Mouse (Mus musculus): Measurements from ENCODE around the gene 6030445D17Rik. TPM values are rescaled to one million over a fixed set of nuclear protein-coding genes. Genes with fewer than 3 reads are reported as not detected.
A peak's percentile ranks its signal among the peaks of the same experiment; 100 is the strongest.

Gene 6030445D17Rik
- 0.32 and 0.41 TPM in 2 replicates for polyA plus RNA-seq (2015; fragmentation: Nextera tagmentation; extraction: Ambion mirVana)

DNA sequence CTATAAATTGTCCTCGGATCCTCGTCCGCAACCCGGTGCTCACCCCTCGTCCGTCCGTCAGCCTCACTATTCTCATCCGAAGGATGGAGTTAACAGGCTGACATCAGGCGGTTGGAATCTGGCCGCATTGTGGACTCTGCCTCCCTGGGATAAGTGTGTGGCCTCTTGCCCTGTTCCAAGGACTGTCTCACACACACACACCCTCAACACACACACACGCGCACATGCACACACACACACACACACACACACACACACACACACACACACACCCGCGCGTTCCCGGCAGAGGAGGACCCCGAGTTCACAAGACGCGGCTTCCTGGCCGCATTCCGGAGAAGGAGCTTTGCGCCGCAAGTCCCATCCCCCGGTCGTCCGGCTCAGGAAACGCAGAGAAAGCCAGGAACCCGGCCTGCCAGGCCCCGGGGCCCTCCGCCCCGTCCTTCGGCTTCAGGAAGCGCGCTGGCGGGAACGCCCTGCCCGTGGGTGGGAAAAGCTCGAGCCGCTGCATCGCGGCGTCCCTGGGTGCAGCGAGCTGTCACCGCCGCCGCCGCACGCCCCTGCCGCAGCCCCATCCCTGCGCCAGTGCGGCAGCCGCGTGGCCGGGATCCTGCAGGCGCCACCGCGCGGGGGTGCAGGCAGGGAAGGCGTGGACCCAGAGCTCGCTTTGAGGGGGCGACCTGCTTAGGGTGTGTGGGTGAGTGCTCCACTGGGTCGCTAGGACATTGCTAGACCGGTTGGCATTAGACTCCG is at the start of gene 6030445D17Rik:
6030445D17Rik (plus strand) TSS at position 165 of the 753 bp plus-strand sequence.
- peak within 1 kb of the TSS; percentile 53 for H3K4me3 ChIP-seq (replicated peaks)
- peak; percentile 70 for ATAC-seq (ENCODE audit: insufficient read depth, low FRiP score, low read depth)
- H3K9ac ChIP-seq, result peak within 1 kb of the TSS; percentile 17; the same call in 1 of the 2 replicates
- H3K4me2 ChIP-seq, result peak within 1 kb of the TSS; percentile 83
- no peaks in the 10 kb centered on the region for H3K9me3 ChIP-seq
- H3K4me1 ChIP-seq, result peaks cover 8% of the 10 kb centered on the region
- H3K27ac ChIP-seq, result peak within 1 kb of the TSS; percentile 69
- under 1% methylated on average over 62 of the region's 64 CpGs for WGBS
- H3K27me3 ChIP-seq (replicated peaks), result no peaks in the 10 kb centered on the region
- no peaks in the 10 kb centered on the region for H3K36me3 ChIP-seq

DNA sequence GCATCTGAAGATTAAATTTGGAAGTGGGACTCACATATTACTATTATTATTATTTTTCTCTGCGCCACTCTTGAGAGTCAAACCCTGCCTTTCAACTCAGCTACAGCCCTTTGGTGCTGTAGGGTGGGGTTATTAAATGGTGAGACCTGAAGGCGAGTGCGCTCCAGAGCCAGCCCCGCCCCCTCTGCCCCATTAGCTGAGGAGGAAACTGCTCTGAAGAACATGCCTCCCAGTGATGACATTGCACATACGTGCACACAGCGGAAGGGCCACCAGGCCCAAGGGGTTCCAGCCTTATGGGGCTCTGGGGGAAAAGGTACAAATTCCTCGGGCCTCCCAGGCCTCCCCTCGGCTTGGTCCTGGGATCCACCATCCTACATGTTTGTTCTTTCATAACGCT is 46.6 kb upstream of the 6030445D17Rik start:
- Histone ChIP-seq H3K9me3 (no peaks in the 10 kb centered on the region), H3K4me1 (no peaks in the 10 kb centered on the region), H3K27me3 (replicated peaks) (0 out of 2 replicates have a peak, but pooled peaks cover 3% of the 10 kb centered on the region), H3K36me3 (no peaks in the 10 kb centered on the region), H3K4me2 (no peak overlapping the region), H3K9ac (no peak overlapping the region), H3K27ac (no peak overlapping the region), H3K4me3 (replicated peaks) (no peak overlapping the region)
- ATAC-seq (ENCODE audit: insufficient read depth, low FRiP score, low read depth), result no peak
- WGBS, result 78% methylated on average over 9 of the region's 9 CpGs

DNA sequence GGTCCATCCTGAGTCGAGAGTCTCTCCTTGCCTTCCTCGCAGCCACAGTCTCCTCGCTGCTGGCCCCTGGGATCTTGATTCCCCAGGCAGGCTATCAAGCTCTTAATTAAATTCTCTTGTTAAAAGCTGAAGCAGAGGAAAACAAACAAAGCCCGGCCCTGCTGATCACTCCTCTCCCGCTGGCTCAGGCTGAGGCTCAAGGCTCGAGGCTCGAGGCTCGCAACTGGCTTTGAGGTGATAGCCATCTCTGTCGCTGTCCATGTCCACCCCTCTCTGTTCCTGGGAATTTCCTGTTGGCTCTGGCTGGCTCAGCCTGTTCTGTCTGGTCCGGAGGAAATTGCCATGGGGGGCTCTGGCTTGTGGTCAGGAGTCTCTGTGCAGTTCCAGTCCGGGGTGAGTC is 43.1 kb upstream of the 6030445D17Rik start:
- Histone ChIP-seq H3K9ac (no peak overlapping the region), H3K4me3 (replicated peaks) (no peak overlapping the region), H3K27ac (no peak overlapping the region), H3K36me3 (no peaks in the 10 kb centered on the region), H3K4me1 (peaks cover 1% of the 10 kb centered on the region; the same call in 1 of the 2 replicates), H3K9me3 (no peaks in the 10 kb centered on the region), H3K4me2 (no peak overlapping the region), H3K27me3 (replicated peaks) (peaks cover 13% of the 10 kb centered on the region; the same call in 1 of the 2 replicates)
- WGBS, result 18% methylated on average over 11 of the region's 11 CpGs
- ATAC-seq (ENCODE audit: insufficient read depth, low FRiP score, low read depth), result no peak

DNA sequence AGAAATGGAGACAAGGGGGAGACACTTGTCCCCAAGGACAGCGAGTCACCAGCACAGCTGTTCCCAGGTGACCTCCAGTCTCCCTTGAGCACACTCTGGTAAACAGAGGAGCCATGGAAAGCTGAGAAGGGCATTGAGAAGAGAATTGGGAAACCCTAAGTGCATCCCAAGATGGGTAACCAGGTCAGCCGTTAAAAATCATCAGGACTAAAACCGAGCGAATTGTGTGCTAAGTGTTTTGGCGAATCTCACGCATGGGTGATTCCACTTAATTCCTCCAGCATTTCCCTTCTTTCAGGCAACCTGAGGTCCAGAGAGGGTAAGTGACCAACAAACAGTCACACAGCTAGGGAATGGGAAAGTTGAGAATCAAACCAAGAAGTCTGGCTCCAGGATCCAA is 42.7 kb upstream of the 6030445D17Rik start:
- Histone ChIP-seq H3K27ac (no peak overlapping the region), H3K27me3 (replicated peaks) (peaks cover 17% of the 10 kb centered on the region), H3K9me3 (no peaks in the 10 kb centered on the region), H3K4me2 (no peak overlapping the region), H3K4me1 (peaks cover 5% of the 10 kb centered on the region), H3K36me3 (no peaks in the 10 kb centered on the region), H3K4me3 (replicated peaks) (no peak overlapping the region), H3K9ac (no peak overlapping the region)
- ATAC-seq (ENCODE audit: insufficient read depth, low FRiP score, low read depth), result no peak
- 71% methylated on average over 6 of the region's 6 CpGs for WGBS

DNA sequence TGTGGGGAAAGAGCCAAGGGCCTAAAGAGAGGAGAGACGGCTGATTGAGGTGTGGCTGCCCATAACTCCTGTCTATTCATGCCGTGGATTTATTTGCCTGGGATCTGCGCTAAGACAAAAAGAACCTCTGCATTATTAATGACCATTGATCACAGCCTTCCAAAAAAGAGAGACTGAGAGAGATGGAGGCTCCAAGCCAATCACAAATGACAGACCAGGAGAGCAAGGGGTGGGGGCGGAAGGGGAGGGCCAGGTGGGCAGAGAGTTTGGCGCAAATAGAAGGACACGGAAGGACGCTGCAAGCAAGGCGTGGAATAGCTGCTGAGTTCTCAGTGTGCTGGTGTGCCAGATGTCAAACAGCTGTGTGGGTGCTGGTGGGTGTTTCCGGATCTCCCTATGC is 38.8 kb upstream of the 6030445D17Rik start, which contains the start of gene Htr1d:
Htr1d (plus strand) TSS at position 301 of the 400 bp plus-strand sequence.
- Histone ChIP-seq H3K4me2 (peak within 1 kb of the TSS; percentile 99), H3K27ac (no peak within 1 kb of the TSS), H3K4me1 (peaks cover 12% of the 10 kb centered on the region), H3K36me3 (no peaks in the 10 kb centered on the region), H3K4me3 (replicated peaks) (peak within 1 kb of the TSS; percentile 50), H3K27me3 (replicated peaks) (peaks cover 33% of the 10 kb centered on the region), H3K9ac (peak within 1 kb of the TSS; percentile 16; the same call in 1 of the 2 replicates), H3K9me3 (no peaks in the 10 kb centered on the region)
- WGBS, result 58% methylated on average over 9 of the region's 9 CpGs
- no peak for ATAC-seq (ENCODE audit: insufficient read depth, low FRiP score, low read depth)

DNA sequence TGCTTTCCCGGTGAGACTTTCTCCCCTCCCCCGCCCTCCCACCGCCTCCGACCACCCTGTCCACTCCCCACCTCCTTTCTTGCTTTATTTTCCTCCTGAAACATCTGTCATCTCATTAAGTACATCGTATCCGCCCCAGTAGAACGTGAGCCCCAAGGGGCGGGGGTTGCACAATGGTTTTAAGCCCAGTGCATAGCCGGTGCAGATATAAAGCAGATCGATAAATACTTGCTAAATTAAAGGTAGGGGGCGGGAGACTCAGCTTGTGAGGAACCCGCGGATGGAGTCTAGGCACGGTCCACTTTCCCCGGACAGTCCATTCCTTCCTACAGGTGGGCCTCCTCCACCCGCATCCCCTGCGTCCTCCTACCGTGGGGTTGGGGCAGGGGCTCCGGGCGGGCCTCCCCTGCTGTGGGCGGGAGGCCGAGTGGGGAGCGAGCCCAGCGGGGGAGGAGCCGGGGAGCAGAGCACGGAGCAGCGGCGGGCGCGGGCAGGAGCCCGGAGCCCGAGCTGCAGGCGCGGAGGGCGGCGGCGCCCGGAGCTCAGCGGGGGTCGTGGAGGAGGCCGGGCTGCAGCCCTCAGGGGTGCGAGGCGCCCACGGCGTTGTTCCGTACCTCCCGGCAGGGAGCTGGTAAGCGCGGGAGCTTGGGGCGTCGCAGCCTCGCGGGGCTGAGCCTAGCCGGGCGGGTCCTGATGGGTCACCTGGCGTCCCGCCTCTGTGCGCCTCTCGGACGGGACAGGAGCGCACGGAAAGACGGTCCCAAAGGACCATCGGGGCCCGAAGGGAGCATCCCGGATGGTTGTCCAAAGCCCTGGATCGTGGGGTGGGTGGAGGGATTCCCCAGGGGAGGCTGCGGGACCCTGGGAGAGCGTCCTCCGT is 37.7 kb upstream of the 6030445D17Rik start:
- no peaks in the 10 kb centered on the region for H3K9me3 ChIP-seq
- peaks cover 12% of the 10 kb centered on the region for H3K4me1 ChIP-seq
- peak overlapping the region; percentile 50 for H3K4me3 ChIP-seq (replicated peaks)
- peak overlapping the region; percentile 99 for H3K4me2 ChIP-seq
- ATAC-seq (ENCODE audit: insufficient read depth, low FRiP score, low read depth), result peak; percentile 51; the same call in 1 of the 2 replicates
- WGBS, result under 1% methylated on average over 54 of the region's 70 CpGs
- no peak overlapping the region for H3K27ac ChIP-seq
- peaks cover 30% of the 10 kb centered on the region for H3K27me3 ChIP-seq (replicated peaks)
- peak overlapping the region; percentile 16 for H3K9ac ChIP-seq
- H3K36me3 ChIP-seq, result no peaks in the 10 kb centered on the region

DNA sequence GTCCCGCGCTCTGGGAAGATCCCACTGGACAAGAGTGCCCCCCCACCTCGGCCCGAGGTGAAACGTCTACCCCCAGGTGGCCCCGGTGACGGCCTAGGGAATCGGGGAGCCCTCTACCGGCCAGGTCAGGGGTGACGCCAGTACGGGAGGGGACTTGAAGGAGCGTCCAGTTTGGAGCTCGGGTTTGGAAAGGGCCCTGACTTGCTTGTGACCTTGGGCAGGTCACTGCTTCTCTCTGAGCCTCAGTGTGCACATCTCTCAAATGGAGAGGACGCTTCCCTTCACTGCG is 37.1 kb upstream of the 6030445D17Rik start:
- H3K27ac ChIP-seq, result no peak overlapping the region
- H3K36me3 ChIP-seq, result no peaks in the 10 kb centered on the region
- H3K9ac ChIP-seq, result no peak overlapping the region; the same call in 1 of the 2 replicates
- peak overlapping the region; percentile 50 for H3K4me3 ChIP-seq (replicated peaks)
- peak overlapping the region; percentile 99 for H3K4me2 ChIP-seq
- peaks cover 30% of the 10 kb centered on the region for H3K27me3 ChIP-seq (replicated peaks)
- H3K4me1 ChIP-seq, result peaks cover 12% of the 10 kb centered on the region
- H3K9me3 ChIP-seq, result no peaks in the 10 kb centered on the region
- ATAC-seq (ENCODE audit: insufficient read depth, low FRiP score, low read depth), result no peak
- WGBS, result 7% methylated on average over 15 of the region's 15 CpGs

DNA sequence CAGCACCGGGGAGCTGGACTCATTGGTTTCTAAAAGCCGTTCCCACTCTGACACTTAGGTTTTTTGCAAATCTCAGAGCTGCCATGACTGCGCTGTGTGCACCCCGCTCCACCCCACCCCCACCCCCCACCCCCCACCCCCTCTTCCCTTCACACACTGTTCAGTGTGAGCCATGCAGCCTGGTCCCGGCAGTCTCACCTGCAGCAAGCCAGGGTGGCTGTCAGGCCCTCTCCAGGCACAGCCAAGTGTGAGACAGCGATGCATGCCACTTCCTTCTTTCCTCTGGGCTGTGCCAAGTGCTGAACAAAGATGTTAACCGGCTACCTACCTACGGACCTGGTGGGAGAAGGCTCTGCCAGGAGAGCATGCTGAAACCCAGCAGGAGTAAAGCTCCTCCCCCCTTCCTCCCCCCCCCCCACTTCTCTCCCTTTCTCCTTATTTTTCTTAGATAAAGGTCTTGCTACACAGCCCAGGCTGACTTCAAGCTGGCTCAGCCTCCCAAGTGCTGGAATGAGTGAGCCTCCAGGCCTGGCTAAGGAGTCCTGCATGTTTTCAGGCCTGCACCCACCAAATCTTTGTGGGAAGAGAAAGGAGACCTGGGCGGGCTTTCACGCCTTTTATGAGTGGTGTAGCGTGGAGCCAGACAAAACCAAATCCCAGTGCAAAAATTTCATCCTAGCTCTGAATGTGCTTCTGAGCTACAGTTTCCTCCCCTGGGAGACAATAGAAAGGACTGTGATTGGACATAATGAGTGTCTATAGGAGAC is 31.3 kb upstream of the 6030445D17Rik start:
- Histone ChIP-seq H3K4me1 (no peaks in the 10 kb centered on the region), H3K4me3 (replicated peaks) (no peak overlapping the region), H3K27me3 (replicated peaks) (0 out of 2 replicates have a peak, but pooled peaks cover 4% of the 10 kb centered on the region), H3K9me3 (no peaks in the 10 kb centered on the region), H3K9ac (no peak overlapping the region), H3K4me2 (no peak overlapping the region), H3K27ac (no peak overlapping the region), H3K36me3 (no peaks in the 10 kb centered on the region)
- 47% methylated on average over 11 of the region's 11 CpGs for WGBS
- ATAC-seq (ENCODE audit: insufficient read depth, low FRiP score, low read depth), result 0 out of 2 replicates have a peak, but pooled peaks have one; percentile 42

DNA sequence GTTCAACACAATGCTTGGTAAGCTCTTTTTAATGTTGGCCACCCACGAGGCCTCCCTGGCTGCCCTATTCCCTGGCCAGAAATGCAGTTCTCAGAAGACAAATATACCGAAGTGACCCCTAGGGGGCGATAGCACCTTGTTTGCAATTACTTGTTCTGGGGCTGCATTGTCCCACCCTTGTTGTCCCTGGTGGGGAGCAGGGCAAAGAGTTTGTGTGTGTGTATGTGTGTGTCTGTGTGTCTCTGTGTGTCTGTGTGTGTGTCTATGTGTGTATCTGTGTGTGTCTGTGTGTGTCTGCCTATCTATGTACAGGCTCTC is 30.7 kb upstream of the 6030445D17Rik start:
- no peak overlapping the region for H3K9ac ChIP-seq
- H3K27ac ChIP-seq, result no peak overlapping the region
- no peak for ATAC-seq (ENCODE audit: insufficient read depth, low FRiP score, low read depth)

DNA sequence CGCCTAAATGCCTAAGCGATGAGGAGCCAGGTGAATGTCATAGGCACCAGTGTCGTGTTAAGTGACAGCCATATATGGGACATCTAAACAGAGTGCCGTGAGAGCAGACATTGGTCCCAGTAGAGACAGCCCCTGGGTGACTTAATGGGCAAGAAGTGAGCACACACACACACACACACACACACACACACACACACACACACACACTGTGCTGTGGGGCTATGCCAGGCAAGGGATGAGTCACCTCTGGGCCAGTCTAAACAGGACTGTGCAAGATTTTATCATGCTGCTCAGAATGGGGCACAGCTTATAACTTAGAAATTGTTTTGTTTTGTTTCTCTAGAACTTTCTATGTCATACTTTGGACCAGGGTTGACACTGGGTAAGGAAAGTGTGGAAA is 28.0 kb upstream of the 6030445D17Rik start:
- H3K36me3 ChIP-seq, result no peaks in the 10 kb centered on the region
- H3K9ac ChIP-seq, result no peak overlapping the region
- no peak overlapping the region for H3K4me3 ChIP-seq (replicated peaks)
- no peaks in the 10 kb centered on the region for H3K9me3 ChIP-seq
- WGBS, result 80% methylated on average over 4 of the region's 4 CpGs
- H3K27ac ChIP-seq, result no peak overlapping the region
- peak; percentile 11; the same call in 1 of the 2 replicates for ATAC-seq (ENCODE audit: insufficient read depth, low FRiP score, low read depth)
- H3K27me3 ChIP-seq (replicated peaks), result no peaks in the 10 kb centered on the region
- no peaks in the 10 kb centered on the region for H3K4me1 ChIP-seq
- H3K4me2 ChIP-seq, result no peak overlapping the region

More for the DNA sequence above, 30.7 kb upstream of the 6030445D17Rik start:
- 7% methylated on average over 3 of the region's 3 CpGs for WGBS
- Histone ChIP-seq H3K4me3 (replicated peaks) (no peak overlapping the region), H3K36me3 (no peaks in the 10 kb centered on the region), H3K27me3 (replicated peaks) (no peaks in the 10 kb centered on the region), H3K4me1 (no peaks in the 10 kb centered on the region), H3K9me3 (no peaks in the 10 kb centered on the region), H3K4me2 (no peak overlapping the region)

DNA sequence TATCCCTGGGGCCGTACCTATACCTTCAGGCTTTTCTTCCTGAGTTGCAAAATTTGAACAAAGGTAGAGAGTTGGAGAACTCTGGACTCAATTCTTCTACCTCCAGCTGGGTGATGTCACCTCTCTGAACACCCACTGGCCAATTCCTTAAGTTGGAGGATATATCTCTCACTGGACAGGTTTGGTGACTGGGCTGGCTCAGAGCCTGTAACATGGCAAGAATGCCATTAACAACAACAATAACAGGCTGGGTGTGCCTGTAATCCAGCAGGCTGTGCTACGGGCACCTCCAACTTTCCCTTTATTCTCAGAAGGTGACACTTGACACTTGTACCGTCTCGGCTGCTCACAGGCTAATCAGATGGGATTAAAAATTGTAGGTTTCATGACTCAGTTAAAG is 22.9 kb upstream of the 6030445D17Rik start:
- H3K4me1 ChIP-seq, result no peaks in the 10 kb centered on the region
- H3K27ac ChIP-seq, result no peak overlapping the region
- H3K9me3 ChIP-seq, result no peaks in the 10 kb centered on the region
- H3K4me2 ChIP-seq, result no peak overlapping the region
- H3K27me3 ChIP-seq (replicated peaks), result no peaks in the 10 kb centered on the region
- ATAC-seq (ENCODE audit: insufficient read depth, low FRiP score, low read depth), result no peak
- no peak overlapping the region for H3K4me3 ChIP-seq (replicated peaks)
- H3K9ac ChIP-seq, result no peak overlapping the region
- 50% methylated on average over 4 of the region's 4 CpGs for WGBS
- no peaks in the 10 kb centered on the region for H3K36me3 ChIP-seq
